Mouse (Mus musculus) midbrain, embryonic 13.5 days (tissue): Measurements from ENCODE around the gene Gm10645. TPM values are rescaled to one million over a fixed set of nuclear protein-coding genes. Genes with fewer than 3 reads are reported as not detected.

Source experiments
- ATAC-seq: fragments of 200-750 bp; cut with Nextera tagmentation; 2 replicates; pipeline ENCODE4 v1.8.0; 2017; ENCODE audit warnings: mild to moderate bottlenecking, moderate TSS enrichment, moderate library complexity
- H3K27ac ChIP-seq: fragments of 300-500 bp; sonication (generic); 2 replicates; pipeline ENCODE4 v1.5.1; 2015; ENCODE audit warnings: inconsistent platforms, mild to moderate bottlenecking, moderate library complexity
- H3K27me3 ChIP-seq: fragments of 300-500 bp; sonication (generic); 2 replicates; pipeline ENCODE4 v1.6.1; 2015; ENCODE audit warnings: mild to moderate bottlenecking, inconsistent platforms
- H3K36me3 ChIP-seq: fragments of 300-500 bp; sonication (generic); 2 replicates; pipeline ENCODE4 v1.6.1; 2015; ENCODE audit warnings: mild to moderate bottlenecking, inconsistent platforms
- H3K4me1 ChIP-seq: fragments of 300-500 bp; sonication (generic); replicated peaks from 2 replicates; pipeline ENCODE4 v1.6.1; 2015; ENCODE audit warnings: inconsistent platforms
- H3K4me2 ChIP-seq: fragments of 300-500 bp; sonication (generic); replicated peaks from 2 replicates; pipeline ENCODE4 v1.6.1; 2015; ENCODE audit warnings: moderate library complexity, mild to moderate bottlenecking, inconsistent platforms
- H3K4me3 ChIP-seq: fragments of 300-500 bp; sonication (generic); replicated peaks from 2 replicates; pipeline ENCODE4 v1.5.1; 2015; ENCODE audit warnings: mild to moderate bottlenecking, inconsistent platforms
- H3K9ac ChIP-seq: fragments of 300-500 bp; sonication (generic); replicated peaks from 2 replicates; pipeline ENCODE4 v1.6.1; 2015; ENCODE audit warnings: mild to moderate bottlenecking, inconsistent platforms
- H3K9me3 ChIP-seq: fragments of 300-500 bp; sonication (generic); 2 replicates; pipeline ENCODE4 v1.6.1; 2016; ENCODE audit warnings: mild to moderate bottlenecking, inconsistent platforms
- WGBS: fragments of 180-500 bp; shearing (Covaris S2); methylation state at CpG from one replicate; pipeline ENCODE4 v1.1.7; 2015; 5-methylcytosine and 5-hydroxymethylcytosine counted together
- polyA plus RNA-seq: library from polyadenylated mRNA; unstranded; fragments of >200 nt; fragmentation: Nextera tagmentation; extraction: Ambion mirVana; gene quantifications from 2 replicates; pipeline ENCODE4 v1.2.1, GENCODE M21; 2015

Gene Gm10645
- polyA plus RNA-seq, 1 experiment from 2014 or later, result 7.4 TPM

DNA sequence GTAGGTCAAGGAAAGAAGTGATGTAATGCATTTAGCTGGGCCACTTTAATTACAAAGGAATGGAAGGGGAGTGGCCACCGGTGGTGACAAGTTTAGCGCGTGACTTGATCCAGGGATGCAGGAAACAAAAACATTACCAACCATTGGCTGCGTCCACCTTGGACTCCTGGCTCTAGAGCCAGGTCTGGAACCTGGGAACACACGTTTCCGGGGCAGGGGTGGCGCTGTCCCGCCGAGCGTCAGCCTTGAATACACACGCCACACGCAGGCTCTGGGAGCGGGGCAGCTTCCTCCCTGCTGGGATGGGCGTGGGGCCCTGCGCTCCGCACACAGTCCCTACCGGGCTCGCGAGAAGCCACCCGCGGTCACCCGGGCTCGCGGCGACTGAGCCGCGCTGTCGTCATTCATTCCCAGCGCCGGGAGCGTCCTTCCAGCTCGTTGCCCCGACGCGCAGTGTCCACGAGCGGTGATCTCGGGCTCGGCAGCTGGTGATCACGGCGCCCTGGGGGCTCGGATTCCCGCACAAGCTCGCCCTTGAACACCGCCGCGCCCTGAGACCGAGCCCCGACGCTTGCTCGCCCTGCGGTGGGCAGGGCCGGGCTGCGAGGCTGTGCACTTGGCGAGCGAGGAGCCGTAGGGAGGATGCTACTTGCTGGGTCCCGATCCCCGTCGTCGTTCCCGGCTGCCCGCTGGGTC lies 587 bp downstream of the Gm10645 start, which contains the start of gene Tbc1d9:
Gene Tbc1d9 (plus strand): TSS at position 118 of the 696 bp plus-strand sequence.
- Histone ChIP-seq H3K36me3 (no peaks in the 10 kb centered on the region), H3K4me2 (peak within 1 kb of the TSS; percentile 71), H3K9ac (peak within 1 kb of the TSS; percentile 98), H3K4me3 (peak within 1 kb of the TSS; percentile 89), H3K27ac (peak within 1 kb of the TSS; percentile 96), H3K9me3 (no peaks in the 10 kb centered on the region), H3K27me3 (no peaks in the 10 kb centered on the region), H3K4me1 (peaks cover 37% of the 10 kb centered on the region)
- WGBS, result under 1% methylated on average over 63 of the region's 63 CpGs
- peak; percentile 95 for ATAC-seq

DNA sequence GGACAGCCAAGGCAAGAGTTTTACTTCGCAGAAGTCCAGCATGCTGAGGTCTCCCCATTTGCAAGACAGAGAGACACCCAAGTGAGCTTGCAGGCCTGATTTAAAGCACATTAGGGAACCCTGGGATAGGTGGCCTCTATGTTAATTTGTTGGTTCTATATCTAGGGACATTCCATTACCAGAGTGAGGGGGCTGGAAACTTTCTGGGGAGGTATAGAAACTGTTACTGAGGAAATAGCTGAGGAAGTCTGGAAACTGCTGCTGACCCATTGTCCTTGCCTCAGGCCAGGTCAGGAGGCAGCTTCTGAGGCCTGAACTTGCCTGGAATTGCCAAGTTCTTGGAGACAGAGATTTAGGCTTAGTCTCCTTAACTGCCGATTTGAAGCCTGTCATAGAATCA lies 5.4 kb downstream of the Gm10645 start:
- Histone ChIP-seq H3K27me3 (no peaks in the 10 kb centered on the region), H3K4me1 (peaks cover 6% of the 10 kb centered on the region), H3K9ac (no peak overlapping the region), H3K9me3 (no peaks in the 10 kb centered on the region), H3K4me2 (no peak overlapping the region), H3K4me3 (no peak overlapping the region), H3K27ac (no peak overlapping the region), H3K36me3 (no peaks in the 10 kb centered on the region)
- ATAC-seq, result no peak
- WGBS, result 74% methylated on average over 2 of the region's 2 CpGs

DNA sequence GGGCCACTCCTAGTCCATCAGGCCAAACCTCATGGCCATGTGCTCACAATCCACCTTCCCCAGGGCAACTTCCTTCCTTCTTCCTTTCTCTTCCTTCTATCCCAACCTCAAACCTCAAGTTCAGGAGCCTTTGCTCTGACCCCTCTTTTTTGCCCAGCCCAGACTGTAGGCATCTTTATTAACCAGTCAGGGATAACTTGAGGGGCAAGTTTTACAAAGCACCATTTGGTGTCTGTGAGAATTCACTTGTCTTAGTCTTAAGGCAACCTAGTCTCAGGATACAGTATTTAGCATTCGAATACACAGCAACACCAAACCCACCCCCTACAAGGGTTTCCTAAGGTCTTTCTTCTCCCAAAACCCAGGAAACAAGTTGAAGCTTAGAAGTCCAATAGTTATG lies 6.4 kb downstream of the Gm10645 start:
- WGBS, result 33% methylated on average over 1 of the region's 1 CpGs
- no peak overlapping the region for H3K4me2 ChIP-seq
- no peak for ATAC-seq

DNA sequence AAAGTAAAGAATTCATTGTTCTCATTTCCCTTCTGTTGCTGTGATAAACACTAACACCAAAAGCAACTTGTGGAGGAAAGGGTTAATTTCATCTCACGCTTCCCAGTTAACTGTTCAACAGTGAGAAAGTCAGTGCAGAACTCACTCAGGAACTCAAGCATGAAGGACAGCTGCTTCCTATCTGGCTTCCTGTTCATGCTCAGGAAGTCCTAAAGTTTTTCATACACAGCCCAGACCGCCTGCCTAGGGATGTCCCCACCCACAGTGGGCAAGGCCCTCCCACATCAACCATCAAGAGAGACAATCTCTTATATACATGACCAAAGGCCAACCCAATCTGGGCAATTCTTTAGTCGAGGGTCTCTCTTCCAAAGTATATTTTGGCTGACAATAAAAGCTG lies 7.0 kb downstream of the Gm10645 start:
- H3K9ac ChIP-seq, result no peak overlapping the region
- 74% methylated on average over 3 of the region's 3 CpGs for WGBS
- no peak overlapping the region for H3K4me2 ChIP-seq
- no peaks in the 10 kb centered on the region for H3K36me3 ChIP-seq
- no peaks in the 10 kb centered on the region for H3K9me3 ChIP-seq
- no peaks in the 10 kb centered on the region for H3K4me1 ChIP-seq
- H3K27ac ChIP-seq, result no peak overlapping the region
- no peak for ATAC-seq
- no peaks in the 10 kb centered on the region for H3K27me3 ChIP-seq
- H3K4me3 ChIP-seq, result no peak overlapping the region

More for the DNA sequence above, 6.4 kb downstream of the Gm10645 start:
- Histone ChIP-seq H3K4me3 (no peak overlapping the region), H3K9me3 (no peaks in the 10 kb centered on the region), H3K9ac (no peak overlapping the region), H3K27ac (no peak overlapping the region), H3K36me3 (no peaks in the 10 kb centered on the region), H3K4me1 (no peaks in the 10 kb centered on the region), H3K27me3 (no peaks in the 10 kb centered on the region)

DNA sequence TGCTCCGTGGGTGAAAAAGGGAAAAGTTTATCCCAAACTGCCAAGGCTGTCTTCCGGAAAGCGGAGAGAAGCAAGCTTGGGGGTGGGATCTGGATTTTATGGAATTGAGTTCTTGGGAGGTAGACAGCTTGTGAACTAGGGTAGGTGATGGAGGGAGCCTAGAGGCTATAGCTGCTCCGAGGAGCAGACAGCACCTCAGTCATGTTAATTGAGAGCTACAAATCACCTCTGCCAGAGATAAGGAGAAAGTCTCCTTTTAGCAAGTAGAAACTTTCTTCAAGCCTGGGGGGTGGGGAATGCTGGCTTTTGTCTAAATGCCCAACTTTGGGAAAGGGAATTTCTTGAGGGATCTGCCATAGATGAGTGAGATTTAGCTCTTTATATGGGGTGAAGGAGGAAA lies 10.9 kb downstream of the Gm10645 start:
- H3K4me1 ChIP-seq, result no peaks in the 10 kb centered on the region
- ATAC-seq, result no peak
- 48% methylated on average over 4 of the region's 4 CpGs for WGBS

DNA sequence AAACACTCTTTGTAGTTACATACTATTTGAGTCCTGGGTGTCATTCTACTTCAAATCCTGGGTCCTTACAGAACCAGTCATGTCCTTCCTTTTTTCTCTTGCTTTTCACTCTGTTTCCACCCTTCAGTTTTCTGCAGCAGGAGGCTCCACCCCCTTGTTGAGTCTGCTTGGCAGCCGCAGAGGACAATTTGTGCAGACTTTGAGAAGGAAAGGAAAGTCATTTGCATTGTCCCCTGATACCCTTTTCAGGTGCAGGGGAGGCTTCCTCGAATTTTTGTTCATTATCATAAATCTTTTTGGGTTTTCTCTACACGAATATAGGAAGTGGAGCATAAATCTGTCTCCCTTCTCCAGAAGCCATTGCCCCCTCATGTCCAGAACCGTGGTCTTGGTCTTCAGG lies 13.5 kb downstream of the Gm10645 start:
- WGBS, result 73% methylated on average over 4 of the region's 4 CpGs
- H3K36me3 ChIP-seq, result no peaks in the 10 kb centered on the region
- H3K4me1 ChIP-seq, result no peaks in the 10 kb centered on the region
- no peak overlapping the region for H3K9ac ChIP-seq
- no peaks in the 10 kb centered on the region for H3K9me3 ChIP-seq
- no peaks in the 10 kb centered on the region for H3K27me3 ChIP-seq
- H3K4me2 ChIP-seq, result no peak overlapping the region
- no peak for ATAC-seq
- H3K27ac ChIP-seq, result no peak overlapping the region
- H3K4me3 ChIP-seq, result no peak overlapping the region

More for the DNA sequence above, 10.9 kb downstream of the Gm10645 start:
- Histone ChIP-seq H3K36me3 (no peaks in the 10 kb centered on the region), H3K4me2 (no peak overlapping the region), H3K27me3 (no peaks in the 10 kb centered on the region), H3K27ac (no peak overlapping the region), H3K9ac (no peak overlapping the region), H3K4me3 (no peak overlapping the region), H3K9me3 (no peaks in the 10 kb centered on the region)

DNA sequence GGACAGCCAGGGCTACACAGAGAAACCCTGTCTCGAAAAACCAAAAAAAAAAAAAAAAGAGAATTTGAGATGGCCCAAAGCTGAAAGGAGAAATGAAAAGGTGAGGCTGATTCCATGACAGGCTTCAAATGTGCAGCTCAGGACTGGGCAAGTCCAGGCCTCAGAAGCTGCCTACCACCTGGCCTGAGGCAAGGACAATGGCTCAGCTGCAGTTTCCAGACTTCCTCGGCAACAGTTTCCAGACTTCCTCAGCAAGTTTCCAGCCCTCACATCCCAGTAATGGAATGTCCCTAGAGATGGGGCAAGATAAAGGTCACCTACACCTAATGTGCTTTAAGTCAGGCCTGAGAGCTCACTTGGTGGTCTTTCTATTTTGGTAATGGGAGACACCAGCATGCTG lies 13.9 kb downstream of the Gm10645 start:
- 68% methylated on average over 1 of the region's 2 CpGs for WGBS
- Histone ChIP-seq H3K27ac (no peak overlapping the region), H3K36me3 (no peaks in the 10 kb centered on the region), H3K4me3 (no peak overlapping the region), H3K4me1 (no peaks in the 10 kb centered on the region), H3K27me3 (no peaks in the 10 kb centered on the region), H3K9me3 (no peaks in the 10 kb centered on the region), H3K9ac (no peak overlapping the region), H3K4me2 (no peak overlapping the region)
- ATAC-seq, result no peak

DNA sequence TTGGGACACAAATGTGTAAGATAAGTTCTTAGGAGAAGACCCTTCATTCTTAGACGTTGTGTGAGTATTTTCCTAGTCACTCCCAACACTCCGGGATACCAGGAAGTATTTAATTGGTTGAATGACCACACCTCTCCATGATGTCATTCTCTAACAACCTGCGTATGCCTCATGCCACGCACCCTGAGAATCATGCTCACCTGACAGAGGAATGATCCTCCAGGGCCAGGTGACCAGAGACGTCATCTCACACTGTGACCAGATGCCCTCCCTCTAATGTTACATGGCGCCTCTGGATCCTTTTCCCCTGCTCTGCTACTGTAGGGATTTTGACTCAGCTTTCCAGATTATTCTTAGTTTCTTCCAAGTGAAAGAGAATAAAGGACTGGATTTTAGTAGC lies 16.8 kb downstream of the Gm10645 start:
- Histone ChIP-seq H3K4me1 (no peaks in the 10 kb centered on the region), H3K4me3 (no peak overlapping the region), H3K4me2 (no peak overlapping the region), H3K36me3 (no peaks in the 10 kb centered on the region), H3K27me3 (no peaks in the 10 kb centered on the region), H3K9me3 (no peaks in the 10 kb centered on the region), H3K27ac (no peak overlapping the region), H3K9ac (no peak overlapping the region)
- ATAC-seq, result no peak
- WGBS, result 93% methylated on average over 6 of the region's 6 CpGs

DNA sequence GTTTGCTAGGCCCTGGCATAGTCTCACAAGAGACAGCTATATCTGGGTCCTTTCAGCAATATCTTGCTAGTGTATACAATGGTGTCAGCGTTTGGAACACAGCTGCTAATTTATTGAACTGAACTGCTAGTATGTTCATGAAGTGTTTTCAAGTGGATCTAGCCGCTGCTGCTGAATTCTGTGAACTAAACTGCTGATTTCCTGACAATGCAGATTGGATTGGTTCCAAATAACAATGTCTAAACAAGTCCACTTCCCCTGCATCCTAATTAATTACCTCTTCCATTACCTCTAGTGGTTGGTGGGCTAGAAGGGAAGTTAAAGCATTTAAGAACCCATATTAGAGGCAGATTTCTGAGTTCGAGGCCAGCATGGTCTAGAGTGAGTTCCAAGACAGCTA lies 20.5 kb downstream of the Gm10645 start:
- 72% methylated on average over 3 of the region's 3 CpGs for WGBS
- H3K9ac ChIP-seq, result no peak overlapping the region
- H3K27ac ChIP-seq, result no peak overlapping the region
- H3K4me1 ChIP-seq, result no peaks in the 10 kb centered on the region
- no peak overlapping the region for H3K4me2 ChIP-seq
- no peak overlapping the region for H3K4me3 ChIP-seq
- no peaks in the 10 kb centered on the region for H3K36me3 ChIP-seq
- no peaks in the 10 kb centered on the region for H3K27me3 ChIP-seq
- H3K9me3 ChIP-seq, result no peaks in the 10 kb centered on the region
- no peak for ATAC-seq

DNA sequence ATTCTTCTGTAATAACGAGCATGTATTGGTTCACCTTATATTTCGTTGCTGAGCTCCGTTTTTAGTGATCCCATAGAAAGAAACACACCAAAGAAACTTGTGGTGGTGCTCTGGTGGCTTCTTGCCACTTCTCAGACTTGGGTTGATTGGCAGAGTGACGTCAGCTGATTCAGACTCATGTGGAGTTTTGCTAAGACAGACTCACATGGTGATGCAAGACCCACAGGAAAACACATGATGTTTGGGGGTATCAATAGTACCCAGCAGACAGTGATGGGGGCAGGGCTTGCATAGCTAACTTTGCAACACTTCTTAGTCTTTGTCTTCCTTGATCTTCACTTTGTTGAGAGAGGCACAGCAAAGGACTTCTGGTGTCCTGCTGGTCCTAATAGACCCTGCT lies 21.4 kb downstream of the Gm10645 start:
- H3K4me1 ChIP-seq, result no peaks in the 10 kb centered on the region
- H3K4me2 ChIP-seq, result no peak overlapping the region
- H3K27ac ChIP-seq, result no peak overlapping the region
- H3K9me3 ChIP-seq, result no peaks in the 10 kb centered on the region
- H3K9ac ChIP-seq, result no peak overlapping the region
- WGBS, result 93% methylated on average over 4 of the region's 4 CpGs
- no peak overlapping the region for H3K4me3 ChIP-seq
- ATAC-seq, result no peak
- H3K27me3 ChIP-seq, result no peaks in the 10 kb centered on the region
- H3K36me3 ChIP-seq, result no peaks in the 10 kb centered on the region

DNA sequence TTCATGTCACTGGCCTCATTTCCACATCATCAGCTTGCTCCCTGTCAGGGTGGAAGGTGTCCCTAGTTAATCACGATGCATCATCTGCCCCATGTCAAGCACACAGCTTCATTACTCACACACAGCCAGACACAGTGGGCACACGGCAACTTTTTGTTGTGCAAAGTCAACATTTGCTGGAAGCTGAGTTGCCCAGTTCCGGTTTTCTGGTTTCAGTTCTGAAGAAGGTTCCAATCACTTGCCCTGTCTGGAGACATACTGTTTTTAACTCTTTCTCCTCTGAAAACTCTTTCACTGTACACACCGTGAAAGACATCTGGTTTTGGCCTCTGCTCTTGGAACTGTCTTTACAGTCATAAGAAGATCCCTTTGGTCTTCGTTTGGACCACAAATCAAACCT lies 24.6 kb downstream of the Gm10645 start:
- 87% methylated on average over 5 of the region's 5 CpGs for WGBS
- Histone ChIP-seq H3K4me1 (no peaks in the 10 kb centered on the region), H3K27ac (no peak overlapping the region), H3K9ac (no peak overlapping the region), H3K27me3 (no peaks in the 10 kb centered on the region), H3K4me2 (no peak overlapping the region), H3K36me3 (no peaks in the 10 kb centered on the region), H3K4me3 (no peak overlapping the region), H3K9me3 (no peaks in the 10 kb centered on the region)
- no peak for ATAC-seq

DNA sequence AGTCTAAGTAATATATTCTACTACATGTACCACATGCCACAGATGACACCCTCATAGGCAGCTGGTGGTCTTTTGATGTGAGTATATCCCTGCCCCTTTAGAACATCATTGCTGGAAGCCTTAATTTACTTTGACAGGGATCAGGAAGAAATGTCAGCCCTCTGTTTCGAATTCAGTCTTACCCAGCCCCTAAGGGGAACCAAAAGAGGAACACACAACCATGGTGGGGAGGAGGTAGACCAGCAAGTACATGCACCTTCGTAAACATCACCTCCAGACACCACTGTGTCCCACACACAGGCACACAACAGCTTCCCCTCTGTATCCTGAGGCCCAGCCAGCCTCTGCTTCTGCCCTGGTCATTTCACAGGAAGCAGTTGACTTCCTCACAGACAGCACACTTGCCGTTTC lies 25.3 kb downstream of the Gm10645 start:
- no peaks in the 10 kb centered on the region for H3K4me1 ChIP-seq
- no peak overlapping the region for H3K9ac ChIP-seq
- H3K27ac ChIP-seq, result no peak overlapping the region
- 76% methylated on average over 3 of the region's 3 CpGs for WGBS
- H3K4me3 ChIP-seq, result no peak overlapping the region
- no peak for ATAC-seq
- H3K36me3 ChIP-seq, result no peaks in the 10 kb centered on the region
- no peaks in the 10 kb centered on the region for H3K27me3 ChIP-seq
- H3K9me3 ChIP-seq, result no peaks in the 10 kb centered on the region
- H3K4me2 ChIP-seq, result no peak overlapping the region

DNA sequence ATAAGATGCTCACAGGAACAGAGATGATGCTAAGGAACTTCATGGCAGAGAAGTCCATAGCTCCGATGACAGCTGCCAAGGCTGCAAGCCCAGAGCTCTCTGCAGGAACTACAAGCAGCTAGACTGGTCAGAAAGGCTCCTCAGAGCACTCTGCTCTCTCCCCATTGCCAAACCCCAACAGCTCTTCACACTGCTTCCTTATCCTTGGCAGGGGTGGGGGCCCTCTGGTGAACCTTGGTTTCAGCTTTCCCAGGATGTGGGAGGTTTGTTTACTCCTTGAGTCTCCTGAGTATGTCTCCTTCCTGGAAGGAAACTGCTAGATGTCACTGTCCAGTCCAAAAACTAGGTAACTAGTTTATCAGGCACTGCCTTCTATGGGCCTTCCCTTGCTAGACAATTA lies 25.9 kb downstream of the Gm10645 start:
- Histone ChIP-seq H3K27me3 (no peaks in the 10 kb centered on the region), H3K9me3 (no peaks in the 10 kb centered on the region), H3K4me1 (no peaks in the 10 kb centered on the region), H3K4me3 (no peak overlapping the region), H3K27ac (no peak overlapping the region), H3K4me2 (no peak overlapping the region), H3K36me3 (no peaks in the 10 kb centered on the region), H3K9ac (no peak overlapping the region)
- no peak for ATAC-seq
- WGBS, result 71% methylated on average over 1 of the region's 1 CpGs
